Mouse (Mus musculus): Measurements from ENCODE around the gene Rcc2. TPM values are rescaled to one million over a fixed set of nuclear protein-coding genes. Genes with fewer than 3 reads are reported as not detected.

Rcc2 gene
- polyA plus RNA-seq (2012; rRNA removed), result 26.9 and 27.2 TPM in 2 replicates

GRCm38 (mm10) chr4:140700269-140701018, at the start of gene Rcc2:
Gene Rcc2 (plus strand): TSS chr4:140700541.

GRCm38 (mm10) chr4:140665760-140666159, 34.6 kb upstream of the Rcc2 start, which contains the start of gene Arhgef10l:
Gene Arhgef10l (minus strand): TSS chr4:140666012.

GRCm38 (mm10) chr4:140742543-140742942, 42.2 kb downstream of the Rcc2 start, which contains the start of gene Padi6:
Gene Padi6 (minus strand): TSS chr4:140742643.

Other genes with a start within 250 kb of the Rcc2 start
- gene Arhgef10l, start 34.5 kb upstream of the Rcc2 start, polyA plus RNA-seq (2012; rRNA removed), result 16.2 and 17.3 TPM in 2 replicates
- gene Padi6, start 42.1 kb downstream of the Rcc2 start, polyA plus RNA-seq (2012; rRNA removed), result not detected in 2 replicates
- 1.7 and 2.8 TPM in 2 replicates for gene Padi4, start 73.7 kb downstream of the Rcc2 start, polyA plus RNA-seq (2012; rRNA removed)
- gene Padi3, start 110.1 kb downstream of the Rcc2 start, polyA plus RNA-seq (2012; rRNA removed), result 0.09 TPM in 1 of 2 replicates, not detected in the other
- 1.5 and 2.0 TPM in 2 replicates for gene Padi1, start 145.2 kb downstream of the Rcc2 start, polyA plus RNA-seq (2012; rRNA removed)
- gene Padi2, start 205.8 kb downstream of the Rcc2 start, polyA plus RNA-seq (2012; rRNA removed), result 1.1 and 2.2 TPM in 2 replicates

Data from stomach, adult 2 months (tissue).